Mouse (Mus musculus): ENCODE measurements around the gene Mov10. TPM values are rescaled to one million over a fixed set of nuclear protein-coding genes. Genes with fewer than 3 reads are reported as not detected.

Mov10 gene
- total and polyA plus RNA-seq, 2 experiments from 2014 or later = 7.7 to 18.2 TPM

DNA sequence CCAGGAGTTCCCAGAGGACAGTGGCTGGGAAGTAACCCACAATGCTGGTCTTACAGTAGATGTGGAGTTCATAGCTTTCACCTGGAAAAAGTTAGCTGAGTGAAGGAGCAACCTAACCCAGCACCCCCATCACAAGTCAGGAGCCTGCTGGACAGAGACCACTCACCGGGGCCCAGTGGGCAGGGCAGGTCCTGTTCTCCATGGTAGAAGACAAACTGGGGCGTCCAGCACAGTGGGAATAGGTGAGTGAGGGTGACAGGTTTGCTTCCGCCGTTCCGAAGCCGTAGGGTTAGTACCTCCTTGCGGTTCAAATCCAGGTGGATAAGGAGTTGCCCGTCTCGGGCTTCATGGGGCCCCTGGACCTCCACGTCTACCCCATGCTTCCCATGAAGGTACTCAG lies 14.1 kb downstream of the Mov10 start:
- Histone ChIP-seq H3K9ac (replicated peaks; ENCODE audit: low read length, poor library complexity, severe bottlenecking) (no peak overlapping the region), H3K4me2 (ENCODE audit: low read depth, low read length, poor library complexity, severe bottlenecking) (no peak overlapping the region), H3K4me1 (ENCODE audit: insufficient read depth, low read length) (no peaks in the 10 kb centered on the region), H3K36me3 (ENCODE audit: insufficient read depth, low read length) (peaks cover 31% of the 10 kb centered on the region), H3K27ac (ENCODE audit: low read depth, low read length) (no peak overlapping the region), H3K4me3 (ENCODE audit: low read depth, low read length) (no peak overlapping the region), H3K27me3 (ENCODE audit: insufficient read depth, low read length) (no peaks in the 10 kb centered on the region), H3K9me3 (ENCODE audit: low read length) (no peaks in the 10 kb centered on the region)
- ATAC-seq (ENCODE audit: low FRiP score) (no peak), DNase-seq (ENCODE audit: low spot score) (no peak)
- no peak for TF ChIP-seq CTCF (IDR thresholded peaks at IDR 0.05)
- WGBS = 88% methylated on average over 10 of the region's 10 CpGs

DNA sequence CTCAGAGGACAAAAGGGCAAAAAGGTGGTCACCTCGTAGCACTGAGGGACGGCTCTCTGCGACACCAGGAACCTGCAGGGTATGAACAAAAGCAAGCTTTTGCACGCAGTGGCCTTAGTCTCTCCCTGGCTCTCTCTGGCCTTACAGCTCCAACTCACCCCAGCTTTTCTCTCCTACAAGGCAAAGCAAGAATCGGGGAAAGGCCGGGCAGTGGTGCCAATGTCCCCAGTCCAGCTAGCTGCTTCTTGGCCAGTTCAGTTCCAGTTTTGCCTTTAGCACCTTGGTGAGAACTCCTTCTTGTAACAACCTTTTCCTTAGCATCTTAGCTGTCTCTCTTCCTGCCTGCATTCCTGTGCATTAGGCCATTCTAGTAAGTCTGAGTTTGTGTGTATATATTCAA lies 16.9 kb downstream of the Mov10 start:
- Histone ChIP-seq H3K36me3 (ENCODE audit: insufficient read depth, low read length) (peaks cover 40% of the 10 kb centered on the region), H3K9ac (replicated peaks; ENCODE audit: low read length, poor library complexity, severe bottlenecking) (no peak overlapping the region), H3K4me2 (ENCODE audit: low read depth, low read length, poor library complexity, severe bottlenecking) (no peak overlapping the region), H3K4me3 (ENCODE audit: low read depth, low read length) (no peak overlapping the region), H3K27ac (ENCODE audit: low read depth, low read length) (no peak overlapping the region), H3K9me3 (ENCODE audit: low read length) (no peaks in the 10 kb centered on the region), H3K4me1 (ENCODE audit: insufficient read depth, low read length) (no peaks in the 10 kb centered on the region), H3K27me3 (ENCODE audit: insufficient read depth, low read length) (no peaks in the 10 kb centered on the region)
- DNase-seq (ENCODE audit: low spot score) (no peak), ATAC-seq (ENCODE audit: low FRiP score) (no peak)
- 93% methylated on average over 6 of the region's 6 CpGs for WGBS
- TF ChIP-seq CTCF (IDR thresholded peaks at IDR 0.05) = no peak

GRCm38 (mm10) chr3:104800681-104801080 lies 17.7 kb downstream of the Mov10 start:
- TF ChIP-seq CTCF (IDR thresholded peaks at IDR 0.05) = no peak
- 96% methylated on average over 11 of the region's 11 CpGs for WGBS
- H3K4me3 ChIP-seq (ENCODE audit: low read depth, low read length) = no peak overlapping the region

DNA sequence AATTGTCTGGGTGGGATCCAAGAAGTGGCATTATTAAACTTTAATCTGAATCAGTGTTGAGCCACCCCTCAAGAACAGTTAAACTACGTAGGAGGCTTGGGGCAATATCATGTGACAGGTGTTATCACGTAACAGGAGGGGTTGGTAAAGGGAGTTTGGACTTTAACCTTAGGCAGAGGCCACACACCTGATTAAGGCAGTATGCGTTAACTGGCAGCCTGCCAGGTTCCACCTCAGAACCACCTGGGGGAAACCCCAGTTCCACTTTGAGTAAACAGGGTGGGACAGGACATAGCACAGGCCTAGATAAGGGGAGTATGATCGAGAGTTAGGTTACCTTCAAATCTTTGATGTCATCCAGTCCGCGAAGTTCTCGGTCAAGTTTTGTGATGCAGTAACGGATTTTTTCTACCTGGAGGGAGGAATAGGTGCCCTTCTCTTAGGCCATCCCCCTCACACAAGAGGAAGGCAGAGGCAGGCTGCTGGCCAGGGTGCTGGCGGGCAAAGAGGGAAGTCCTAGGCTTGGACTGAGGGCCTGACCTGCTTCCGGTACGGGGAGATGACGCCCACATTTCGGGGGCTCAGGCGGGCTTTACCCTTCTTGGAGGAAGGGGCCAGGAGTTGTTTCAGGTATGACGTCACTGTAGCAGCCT lies 21.8 kb downstream of the Mov10 start:
- TF ChIP-seq CTCF (IDR thresholded peaks at IDR 0.05) = no peak
- Histone ChIP-seq H3K36me3 (ENCODE audit: insufficient read depth, low read length) (peaks cover 39% of the 10 kb centered on the region), H3K4me1 (ENCODE audit: insufficient read depth, low read length) (no peaks in the 10 kb centered on the region), H3K4me2 (ENCODE audit: low read depth, low read length, poor library complexity, severe bottlenecking) (no peak overlapping the region), H3K27me3 (ENCODE audit: insufficient read depth, low read length) (no peaks in the 10 kb centered on the region), H3K9ac (replicated peaks; ENCODE audit: low read length, poor library complexity, severe bottlenecking) (no peak overlapping the region), H3K4me3 (ENCODE audit: low read depth, low read length) (no peak overlapping the region), H3K9me3 (ENCODE audit: low read length) (no peaks in the 10 kb centered on the region), H3K27ac (ENCODE audit: low read depth, low read length) (no peak overlapping the region)
- 85% methylated on average over 15 of the region's 15 CpGs for WGBS
- DNase-seq (ENCODE audit: low spot score) (no peak), ATAC-seq (ENCODE audit: low FRiP score) (no peak)

More at GRCm38 (mm10) chr3:104800681-104801080, 17.7 kb downstream of the Mov10 start:
- ATAC-seq (ENCODE audit: low FRiP score) (no peak), DNase-seq (ENCODE audit: low spot score) (no peak)
- Histone ChIP-seq H3K4me1 (ENCODE audit: insufficient read depth, low read length) (no peaks in the 10 kb centered on the region), H3K9me3 (ENCODE audit: low read length) (no peaks in the 10 kb centered on the region), H3K27me3 (ENCODE audit: insufficient read depth, low read length) (no peaks in the 10 kb centered on the region), H3K36me3 (ENCODE audit: insufficient read depth, low read length) (peaks cover 44% of the 10 kb centered on the region), H3K4me2 (ENCODE audit: low read depth, low read length, poor library complexity, severe bottlenecking) (no peak overlapping the region), H3K27ac (ENCODE audit: low read depth, low read length) (no peak overlapping the region), H3K9ac (replicated peaks; ENCODE audit: low read length, poor library complexity, severe bottlenecking) (no peak overlapping the region)

- H3K27me3 ChIP-seq (ENCODE audit: insufficient read depth, low read length) = no peaks in the 10 kb centered on the region
- ATAC-seq (ENCODE audit: low FRiP score) (no peak), DNase-seq (ENCODE audit: low spot score) (no peak)
- H3K36me3 ChIP-seq (ENCODE audit: insufficient read depth, low read length) = peaks cover 32% of the 10 kb centered on the region
- no peak overlapping the region for H3K4me3 ChIP-seq (ENCODE audit: low read depth, low read length)
- H3K4me2 ChIP-seq (ENCODE audit: low read depth, low read length, poor library complexity, severe bottlenecking) = no peak overlapping the region
- no peaks in the 10 kb centered on the region for H3K9me3 ChIP-seq (ENCODE audit: low read length)
- TF ChIP-seq CTCF (IDR thresholded peaks at IDR 0.05) = no peak
- 69% methylated on average over 15 of the region's 15 CpGs for WGBS
- H3K4me1 ChIP-seq (ENCODE audit: insufficient read depth, low read length) = no peaks in the 10 kb centered on the region
- no peak overlapping the region for H3K27ac ChIP-seq (ENCODE audit: low read depth, low read length)
- H3K9ac ChIP-seq (replicated peaks; ENCODE audit: low read length, poor library complexity, severe bottlenecking) = no peak overlapping the region
These were observed 22.6 kb downstream of the Mov10 start for GRCm38 (mm10) chr3:104795661-104796340.

GRCm38 (mm10) chr3:104794953-104795470 lies 23.4 kb downstream of the Mov10 start:
- Histone ChIP-seq H3K9me3 (ENCODE audit: low read length) (no peaks in the 10 kb centered on the region), H3K4me3 (ENCODE audit: low read depth, low read length) (no peak overlapping the region), H3K9ac (replicated peaks; ENCODE audit: low read length, poor library complexity, severe bottlenecking) (no peak overlapping the region), H3K4me1 (ENCODE audit: insufficient read depth, low read length) (no peaks in the 10 kb centered on the region), H3K27ac (ENCODE audit: low read depth, low read length) (no peak overlapping the region), H3K4me2 (ENCODE audit: low read depth, low read length, poor library complexity, severe bottlenecking) (no peak overlapping the region), H3K36me3 (ENCODE audit: insufficient read depth, low read length) (peaks cover 24% of the 10 kb centered on the region), H3K27me3 (ENCODE audit: insufficient read depth, low read length) (no peaks in the 10 kb centered on the region)
- ATAC-seq (ENCODE audit: low FRiP score) (no peak), DNase-seq (ENCODE audit: low spot score) (no peak)
- WGBS = 76% methylated on average over 12 of the region's 12 CpGs
- no peak for TF ChIP-seq CTCF (IDR thresholded peaks at IDR 0.05)

All from midbrain, postnatal 0 days (tissue).